Mouse (Mus musculus) Muller cell, postnatal 12 days (primary cell): ENCODE results near the gene 4933411K16Rik.
A peak's percentile ranks its signal among the peaks of the same experiment; 100 is the strongest.

Experiments used
- DNase-seq: peaks from one replicate; pipeline ENCODE4 v3.0.0-alpha.2; 2015; ENCODE audit errors: inconsistent ontology term

4933411K16Rik gene

GRCm38 (mm10) chr19:42035456-42036248 lies 16.4 kb upstream of the 4933411K16Rik start, which contains the start of gene Ankrd2:
Ankrd2 (plus strand) TSS chr19:42036000.
- peak; percentile 85 for DNase-seq

- DNase-seq: no peak
Measured at GRCm38 (mm10) chr19:42036357-42036756, 15.7 kb upstream of the 4933411K16Rik start.

GRCm38 (mm10) chr19:42037167-42037702 lies 14.8 kb upstream of the 4933411K16Rik start:
- DNase-seq: no peak

- no peak for DNase-seq
Measured at GRCm38 (mm10) chr19:42038310-42038709, 13.7 kb upstream of the 4933411K16Rik start.

- DNase-seq: no peak
Measured at GRCm38 (mm10) chr19:42043988-42044387, 8.1 kb upstream of the 4933411K16Rik start.

- peak; percentile 82 for DNase-seq
Measured at GRCm38 (mm10) chr19:42045269-42046102, 6.6 kb upstream of the 4933411K16Rik start, which contains the start of gene Hoga1. Hoga1 (plus strand) TSS chr19:42045610.

- DNase-seq: no peak
Measured at GRCm38 (mm10) chr19:42050251-42050650, 1.8 kb upstream of the 4933411K16Rik start.

GRCm38 (mm10) chr19:42051351-42051750 lies 697 bp upstream of the 4933411K16Rik start:
- no peak for DNase-seq

- DNase-seq: no peak
Measured at GRCm38 (mm10) chr19:42054255-42054654, 2.2 kb downstream of the 4933411K16Rik start.

GRCm38 (mm10) chr19:42055881-42056280 lies 3.8 kb downstream of the 4933411K16Rik start:
- no peak for DNase-seq

GRCm38 (mm10) chr19:42056719-42057409 lies 4.8 kb downstream of the 4933411K16Rik start:
- DNase-seq: no peak

GRCm38 (mm10) chr19:42058426-42058825 lies 6.4 kb downstream of the 4933411K16Rik start:
- no peak for DNase-seq

GRCm38 (mm10) chr19:42061443-42061842 lies 9.4 kb downstream of the 4933411K16Rik start:
- no peak for DNase-seq

- DNase-seq: no peak
Measured at GRCm38 (mm10) chr19:42068441-42069240, 16.6 kb downstream of the 4933411K16Rik start.

GRCm38 (mm10) chr19:42069241-42069525 lies 17.1 kb downstream of the 4933411K16Rik start:
- DNase-seq: no peak

GRCm38 (mm10) chr19:42071221-42071620 lies 19.2 kb downstream of the 4933411K16Rik start:
- DNase-seq: no peak

- DNase-seq: no peak
Measured at GRCm38 (mm10) chr19:42071886-42072608, 20.0 kb downstream of the 4933411K16Rik start.

GRCm38 (mm10) chr19:42072802-42073201 lies 20.8 kb downstream of the 4933411K16Rik start:
- DNase-seq: peak; percentile 26

- no peak for DNase-seq
Measured at GRCm38 (mm10) chr19:42075051-42075450, 23.0 kb downstream of the 4933411K16Rik start.

- DNase-seq: no peak
Measured at GRCm38 (mm10) chr19:42075992-42076391, 23.9 kb downstream of the 4933411K16Rik start.
